Mouse (Mus musculus) cerebellum, adult 8-10 months (tissue): ENCODE measurements around the gene Hsf4.
"Not testable (repeated sequence)": the region's sequence is repeated elsewhere in the genome, so short reads cannot be mapped to it uniquely, and the experiment has no call there.

Source experiments
- DNase-seq: peaks from one replicate; pipeline ENCODE4 v3.0.0; 2022

Hsf4 gene

GRCm38 (mm10) chr8:105286907-105287306, 17.3 kb downstream of the Hsf4 start:
- DNase-seq, result no peak

- DNase-seq, result no peak
Observed at GRCm38 (mm10) chr8:105288231-105288630, 18.6 kb downstream of the Hsf4 start.

GRCm38 (mm10) chr8:105288958-105289732, 19.5 kb downstream of the Hsf4 start:
- peak; percentile 98 for DNase-seq

- peak; percentile 75 for DNase-seq
Observed at GRCm38 (mm10) chr8:105289805-105290460, 20.3 kb downstream of the Hsf4 start, which contains the start of gene 4931428F04Rik. Gene 4931428F04Rik, minus strand, starts transcription at chr8:105289864.

- peak; percentile 90 for DNase-seq
Observed at GRCm38 (mm10) chr8:105290554-105291314, 21.1 kb downstream of the Hsf4 start.

GRCm38 (mm10) chr8:105291364-105291763, 21.8 kb downstream of the Hsf4 start:
- DNase-seq, result not testable (repeated sequence)

GRCm38 (mm10) chr8:105291802-105292201, 22.2 kb downstream of the Hsf4 start:
- DNase-seq, result not testable (repeated sequence)

GRCm38 (mm10) chr8:105292471-105292870, 22.9 kb downstream of the Hsf4 start:
- no peak for DNase-seq

- peak; percentile 79 for DNase-seq
Observed at GRCm38 (mm10) chr8:105293405-105293804, 23.8 kb downstream of the Hsf4 start.

GRCm38 (mm10) chr8:105294776-105295175, 25.2 kb downstream of the Hsf4 start:
- no peak for DNase-seq

- no peak for DNase-seq
Observed at GRCm38 (mm10) chr8:105295256-105295655, 25.7 kb downstream of the Hsf4 start.

GRCm38 (mm10) chr8:105295895-105296573, 26.4 kb downstream of the Hsf4 start, which contains the start of gene Exoc3l:
Gene Exoc3l, minus strand, starts transcription at chr8:105296101.
- no peak for DNase-seq

GRCm38 (mm10) chr8:105297511-105298192, 28.1 kb downstream of the Hsf4 start, which contains the start of gene E2f4:
Gene E2f4, plus strand, starts transcription at chr8:105297663.
- peak; percentile 88 for DNase-seq

GRCm38 (mm10) chr8:105298351-105299252, 29.0 kb downstream of the Hsf4 start:
- no peak for DNase-seq

GRCm38 (mm10) chr8:105299962-105300361, 30.4 kb downstream of the Hsf4 start:
- no peak for DNase-seq

- no peak for DNase-seq
Observed at GRCm38 (mm10) chr8:105303396-105303795, 33.8 kb downstream of the Hsf4 start.

GRCm38 (mm10) chr8:105303874-105304273, 34.3 kb downstream of the Hsf4 start:
- DNase-seq, result no peak

GRCm38 (mm10) chr8:105304325-105305210, 35.0 kb downstream of the Hsf4 start:
- DNase-seq, result no peak

- peak; percentile 78 for DNase-seq
Observed at GRCm38 (mm10) chr8:105305211-105306145, 35.9 kb downstream of the Hsf4 start, which contains the start of gene Elmo3. Gene Elmo3, plus strand, starts transcription at chr8:105305601.
